Mouse (Mus musculus): ENCODE measurements around the gene Vapa.

Vapa gene

GRCm38 (mm10) chr17:65604892-65605291 lies 8.5 kb downstream of the Vapa start:
- no peak for TF ChIP-seq GATA4 (IDR thresholded peaks at IDR 0.05; ENCODE audit: insufficient replicate concordance, low read length)

- TF ChIP-seq GATA4 (IDR thresholded peaks at IDR 0.05; ENCODE audit: insufficient replicate concordance, low read length) = no peak
These were observed 9.0 kb downstream of the Vapa start for GRCm38 (mm10) chr17:65604315-65604714.

GRCm38 (mm10) chr17:65597857-65598486 lies 15.4 kb downstream of the Vapa start:
- no peak for TF ChIP-seq GATA4 (IDR thresholded peaks at IDR 0.05; ENCODE audit: insufficient replicate concordance, low read length)

- no peak for TF ChIP-seq GATA4 (IDR thresholded peaks at IDR 0.05; ENCODE audit: insufficient replicate concordance, low read length)
These were observed 18.7 kb downstream of the Vapa start for GRCm38 (mm10) chr17:65594687-65595086.

GRCm38 (mm10) chr17:65586892-65587291 lies 26.5 kb downstream of the Vapa start:
- TF ChIP-seq GATA4 (IDR thresholded peaks at IDR 0.05; ENCODE audit: insufficient replicate concordance, low read length) = no peak

GRCm38 (mm10) chr17:65581440-65581839 lies 31.9 kb downstream of the Vapa start:
- TF ChIP-seq GATA4 (IDR thresholded peaks at IDR 0.05; ENCODE audit: insufficient replicate concordance, low read length) = no peak

- no peak for TF ChIP-seq GATA4 (IDR thresholded peaks at IDR 0.05; ENCODE audit: insufficient replicate concordance, low read length)
These were observed 33.6 kb downstream of the Vapa start for GRCm38 (mm10) chr17:65579766-65580165.

- no peak for TF ChIP-seq GATA4 (IDR thresholded peaks at IDR 0.05; ENCODE audit: insufficient replicate concordance, low read length)
These were observed 38.0 kb downstream of the Vapa start for GRCm38 (mm10) chr17:65575339-65575738.

GRCm38 (mm10) chr17:65574850-65575249 lies 38.5 kb downstream of the Vapa start:
- TF ChIP-seq GATA4 (IDR thresholded peaks at IDR 0.05; ENCODE audit: insufficient replicate concordance, low read length) = no peak

GRCm38 (mm10) chr17:65571866-65572265 lies 41.5 kb downstream of the Vapa start:
- no peak for TF ChIP-seq GATA4 (IDR thresholded peaks at IDR 0.05; ENCODE audit: insufficient replicate concordance, low read length)

GRCm38 (mm10) chr17:65571466-65571865 lies 41.9 kb downstream of the Vapa start:
- no peak for TF ChIP-seq GATA4 (IDR thresholded peaks at IDR 0.05; ENCODE audit: insufficient replicate concordance, low read length)

- TF ChIP-seq GATA4 (IDR thresholded peaks at IDR 0.05; ENCODE audit: insufficient replicate concordance, low read length) = no peak
These were observed 49.2 kb downstream of the Vapa start for GRCm38 (mm10) chr17:65564189-65564588.

- TF ChIP-seq GATA4 (IDR thresholded peaks at IDR 0.05; ENCODE audit: insufficient replicate concordance, low read length) = no peak
These were observed 50.0 kb downstream of the Vapa start for GRCm38 (mm10) chr17:65563345-65563744.

- TF ChIP-seq GATA4 (IDR thresholded peaks at IDR 0.05; ENCODE audit: insufficient replicate concordance, low read length) = no peak
These were observed 50.6 kb downstream of the Vapa start for GRCm38 (mm10) chr17:65562761-65563160.

GRCm38 (mm10) chr17:65561361-65562015 lies 51.9 kb downstream of the Vapa start:
- TF ChIP-seq GATA4 (IDR thresholded peaks at IDR 0.05; ENCODE audit: insufficient replicate concordance, low read length) = no peak

- TF ChIP-seq GATA4 (IDR thresholded peaks at IDR 0.05; ENCODE audit: insufficient replicate concordance, low read length) = no peak
These were observed 54.1 kb downstream of the Vapa start for GRCm38 (mm10) chr17:65559273-65559672.

GRCm38 (mm10) chr17:65558788-65559187 lies 54.6 kb downstream of the Vapa start:
- TF ChIP-seq GATA4 (IDR thresholded peaks at IDR 0.05; ENCODE audit: insufficient replicate concordance, low read length) = no peak

All from liver, adult (tissue).